In the genomic region with DNA sequence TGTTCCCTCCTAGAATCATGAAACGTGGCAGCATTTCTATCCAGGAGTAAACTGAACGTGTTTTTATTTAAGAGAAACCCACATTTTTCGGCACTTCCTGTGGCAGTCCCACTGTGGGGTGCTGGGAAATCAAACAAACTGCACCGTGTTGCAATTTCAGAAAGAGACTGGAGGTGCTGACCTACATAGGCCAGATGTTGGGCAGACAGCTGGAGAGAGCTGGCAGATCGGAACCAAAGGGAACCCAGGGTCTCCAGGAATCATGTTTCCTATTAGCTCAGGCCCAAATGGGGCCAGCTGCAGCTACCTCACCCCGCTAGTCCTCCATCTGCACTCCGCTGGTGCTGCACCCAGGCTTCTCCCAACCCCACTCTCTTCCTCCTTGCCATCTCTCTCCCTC, we compare ENCODE assay signal across 9 mouse cellular contexts. TPM values are rescaled to one million over a fixed set of nuclear protein-coding genes. Genes with fewer than 3 reads are reported as not detected.
DNase-seq lines count a peak whose midpoint lies in the region; ATAC-seq lines count a peak whose summit lies in the region.
"Had no signal": no experiment of that assay in that cellular context is flagged by ENCODE, and none has a peak within 500 bp of the region (broad histone marks: within the 10 kb centered on the region; RNA-seq: fewer than 3 reads in every experiment).

No protein-coding gene starts in this region.

- peak overlapping the region; percentile 79 for H3K27ac ChIP-seq in neural tube, embryonic 13.5 days (replicated peaks)
- no peak overlapping the region for H3K27ac ChIP-seq in heart, embryonic 12.5 days (ENCODE audit: poor library complexity, severe bottlenecking)
- H3K27ac ChIP-seq in lung, embryonic 16.5 days (ENCODE audit: low read length), result peak overlapping the region; percentile 50
- H3K27ac ChIP-seq: neural tube, embryonic 12.5 days had no signal

- no peak overlapping the region for H3K4me3 ChIP-seq in neural tube, embryonic 13.5 days
- no peak overlapping the region for H3K4me3 ChIP-seq in heart, embryonic 12.5 days
- H3K4me3 ChIP-seq in lung, embryonic 16.5 days (ENCODE audit: low read length), result no peak overlapping the region
- H3K4me3 ChIP-seq: neural tube, embryonic 12.5 days had no signal

- no peak overlapping the region for H3K9ac ChIP-seq in neural tube, embryonic 13.5 days
- H3K9ac ChIP-seq in heart, embryonic 12.5 days, result peak overlapping the region; percentile 35; the same call in 1 of the 2 replicates
- H3K9ac ChIP-seq in lung, embryonic 16.5 days (ENCODE audit: low read length), result no peak overlapping the region
- H3K9ac ChIP-seq: neural tube, embryonic 12.5 days had no signal

- H3K4me2 ChIP-seq in neural tube, embryonic 13.5 days, result no peak overlapping the region
- no peak overlapping the region for H3K4me2 ChIP-seq in heart, embryonic 12.5 days
- H3K4me2 ChIP-seq in lung, embryonic 16.5 days (ENCODE audit: low read depth, low read length), result no peak overlapping the region
- H3K4me2 ChIP-seq: neural tube, embryonic 12.5 days had no signal

- WGBS in neural tube, embryonic 13.5 days, result 81% methylated on average over 7 of the region's 7 CpGs
- WGBS in heart, embryonic 12.5 days, result 72% methylated on average over 7 of the region's 7 CpGs
- WGBS in lung, embryonic 16.5 days, result 52% methylated on average over 7 of the region's 7 CpGs

- peaks cover 10% of the 10 kb centered on the region; the same call in 1 of the 2 replicates for H3K36me3 ChIP-seq in neural tube, embryonic 13.5 days
- H3K36me3 ChIP-seq in heart, embryonic 12.5 days, result peaks cover 2% of the 10 kb centered on the region; the same call in 1 of the 2 replicates
- H3K36me3 ChIP-seq in lung, embryonic 16.5 days (ENCODE audit: control insufficient read depth, insufficient read depth, low read length), result no peaks in the 10 kb centered on the region; the same call in 1 of the 2 replicates

- no peak for DNase-seq in neural tube, embryonic 10.5 days (ENCODE audit: extremely low spot score, low spot score)
- DNase-seq in thymus, postnatal 25 days, result peak; percentile 16
- no peak for DNase-seq in layer of hippocampus, adult 9-11 months
- DNase-seq in cerebellum, postnatal 4 days (ENCODE audit: low spot score in 2 of 2), result no peak
- no peak for DNase-seq in kidney, adult 18-20 months

- no peaks in the 10 kb centered on the region for H3K9me3 ChIP-seq in neural tube, embryonic 13.5 days
- H3K9me3 ChIP-seq in heart, embryonic 12.5 days (replicated peaks), result no peaks in the 10 kb centered on the region
- no peaks in the 10 kb centered on the region for H3K9me3 ChIP-seq in lung, embryonic 16.5 days (ENCODE audit: control insufficient read depth, low read length)
- H3K9me3 ChIP-seq: neural tube, embryonic 12.5 days had no signal

- H3K4me1 ChIP-seq in neural tube, embryonic 13.5 days (replicated peaks), result peaks cover 38% of the 10 kb centered on the region
- H3K4me1 ChIP-seq in heart, embryonic 12.5 days (replicated peaks), result peaks cover 66% of the 10 kb centered on the region
- peaks cover 40% of the 10 kb centered on the region for H3K4me1 ChIP-seq in lung, embryonic 16.5 days (replicated peaks; ENCODE audit: control insufficient read depth, insufficient read depth, low read length)

- no peaks in the 10 kb centered on the region for H3K27me3 ChIP-seq in neural tube, embryonic 13.5 days
- no peaks in the 10 kb centered on the region for H3K27me3 ChIP-seq in heart, embryonic 12.5 days (replicated peaks)
- H3K27me3 ChIP-seq in lung, embryonic 16.5 days (ENCODE audit: control insufficient read depth, insufficient read depth, low read depth, low read length), result no peaks in the 10 kb centered on the region
- H3K27me3 ChIP-seq: neural tube, embryonic 12.5 days had no signal

- no peak for ATAC-seq in neural tube, embryonic 13.5 days (ENCODE audit: low read depth)
- ATAC-seq in heart, embryonic 12.5 days (ENCODE audit: insufficient number of reproducible peaks, low FRiP score), result no peak
- ATAC-seq in lung, embryonic 16.5 days (ENCODE audit: low read depth), result peak; percentile 69

RNA-seq across cellular contexts. Expression of gene Sh3pxd2b, which starts 16.8 kb away (rescaled TPM):
- polyA plus RNA-seq in neural tube, embryonic 13.5 days (2015; fragmentation: Nextera tagmentation; extraction: Ambion mirVana), result 20.0 and 20.2 TPM in 2 replicates
- 16.5 and 17.6 TPM in 2 replicates for polyA plus RNA-seq in heart, embryonic 12.5 days (2016; fragmentation: Nextera tagmentation; extraction: Ambion mirVana)
- 23.4 and 23.6 TPM in 2 replicates for polyA plus RNA-seq in lung, embryonic 16.5 days (2015; fragmentation: Nextera tagmentation; extraction: Ambion mirVana)
